Mouse (Mus musculus) liver, postnatal 0 days (tissue): ENCODE measurements around the gene Tyro3.

Experiments
- CTCF ChIP-seq: sonication (generic); IDR thresholded peaks from 2 replicates; pipeline ENCODE4 v1.5.1; 2016; ENCODE audit warnings: antibody characterized with exemption, low read depth
- EP300 ChIP-seq: IDR thresholded peaks from 2 replicates; pipeline ENCODE4 v1.6.1; 2016; ENCODE audit warnings: antibody characterized with exemption, low read depth, mild to moderate bottlenecking

DNA sequence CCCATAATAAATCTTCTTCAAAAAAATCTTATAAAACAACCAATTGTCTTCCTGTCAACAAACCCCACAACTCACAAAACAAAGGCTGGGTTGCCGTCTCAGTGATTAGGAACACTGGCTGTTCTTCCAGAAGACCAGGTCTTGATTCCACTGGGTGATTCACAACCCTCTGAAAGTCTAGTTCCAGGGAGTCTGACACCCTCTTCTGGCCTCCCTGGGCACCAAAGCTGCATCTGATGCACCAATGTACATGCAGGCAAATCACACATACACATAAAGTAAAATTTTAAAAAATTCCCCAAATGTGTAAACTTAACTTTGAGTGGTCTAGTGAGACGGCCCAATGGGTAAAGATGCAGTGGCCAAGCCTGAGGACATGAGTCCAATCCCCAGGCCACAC, 33.0 kb downstream of the Tyro3 start:
- TF ChIP-seq CTCF = no peak
- TF ChIP-seq EP300 = no peak
